In genomic region chr11:5541230-5541798, GRCm38 (mm10) we compare ENCODE assay signal across 8 mouse cellular contexts. TPM values are rescaled to one million over a fixed set of nuclear protein-coding genes. Genes with fewer than 3 reads are reported as not detected.
A peak's percentile ranks its signal among the peaks of the same experiment; 100 is the strongest.
DNase-seq lines count a peak whose midpoint lies in the region; ATAC-seq and TF ChIP-seq lines count a peak whose summit lies in the region.

No protein-coding gene starts in this region.

- DNase-seq in heart, adult 2 months: no peak
- DNase-seq in heart, postnatal 25 days (ENCODE audit: low spot score): no peak
- DNase-seq in A20 (ENCODE audit: low read depth, low spot score): peak; percentile 51
- peak; percentile 28 for DNase-seq in embryo, embryonic 11 days
- no peak for DNase-seq in left cerebral cortex, adult 18-20 months (ENCODE audit: low spot score in 2 of 2)
- no peak for DNase-seq in cerebellum, adult 8-10 months

- peak overlapping the region; percentile 70 for H3K4me2 ChIP-seq in intestine, embryonic 15.5 days (replicated peaks)
- peak overlapping the region; percentile 82 for H3K4me2 ChIP-seq in neural tube, embryonic 13.5 days

- intact Hi-C loops in heart, adult 2 months (cut with DNase I): loop anchor here (2.0 to 10.0 kb wide), 2 partner anchors 21 to 343 kb away; partner anchors contain the start of gene Xbp1
- intact Hi-C loops in heart, postnatal 25 days (cut with DNase I): loop anchor here (2.0 to 5.0 kb wide), 2 partner anchors 17 to 86 kb away; no protein-coding TSS in a partner anchor

- H3K36me3 ChIP-seq in heart, adult 2 months (ENCODE audit: control insufficient read depth, insufficient read depth, low read length): peaks cover 21% of the 10 kb centered on the region
- H3K36me3 ChIP-seq in intestine, embryonic 15.5 days: no peaks in the 10 kb centered on the region; the same call in 1 of the 2 replicates
- peaks cover 20% of the 10 kb centered on the region for H3K36me3 ChIP-seq in neural tube, embryonic 13.5 days

- H3K27ac ChIP-seq in heart, adult 2 months: peak overlapping the region; percentile 96
- H3K27ac ChIP-seq in intestine, embryonic 15.5 days: peak overlapping the region; percentile 82
- H3K27ac ChIP-seq in neural tube, embryonic 13.5 days (replicated peaks): peak overlapping the region; percentile 77; the same call in 1 of the 2 replicates

- 0 out of 2 replicates have a peak, but pooled peaks cover 2% of the 10 kb centered on the region for H3K79me2 ChIP-seq in heart, adult 2 months (replicated peaks; ENCODE audit: control insufficient read depth, insufficient read depth, low read length)

- TF ChIP-seq EP300 in heart, adult 2 months (IDR thresholded peaks at IDR 0.05; ENCODE audit: insufficient read depth, low read depth, low read length): no peak

- 1% methylated on average over 28 of the region's 28 CpGs for WGBS in heart, adult 2 months
- 1% methylated on average over 28 of the region's 28 CpGs for WGBS in intestine, embryonic 15.5 days
- 3% methylated on average over 28 of the region's 28 CpGs for WGBS in neural tube, embryonic 13.5 days

- H3K4me1 ChIP-seq in heart, adult 2 months (ENCODE audit: control insufficient read depth, insufficient read depth, low read length): peaks cover 5% of the 10 kb centered on the region; the same call in 1 of the 2 replicates
- H3K4me1 ChIP-seq in intestine, embryonic 15.5 days (replicated peaks): peaks cover 13% of the 10 kb centered on the region
- H3K4me1 ChIP-seq in neural tube, embryonic 13.5 days (replicated peaks): peaks cover 31% of the 10 kb centered on the region

- H3K9ac ChIP-seq in heart, adult 2 months (ENCODE audit: low read depth, low read length): peak overlapping the region; percentile 89
- H3K9ac ChIP-seq in intestine, embryonic 15.5 days: peak overlapping the region; percentile 94
- H3K9ac ChIP-seq in neural tube, embryonic 13.5 days: peak overlapping the region; percentile 90

- H3K27me3 ChIP-seq in heart, adult 2 months (ENCODE audit: control insufficient read depth, insufficient read depth, low read length): no peaks in the 10 kb centered on the region
- no peaks in the 10 kb centered on the region for H3K27me3 ChIP-seq in intestine, embryonic 15.5 days (replicated peaks)
- H3K27me3 ChIP-seq in neural tube, embryonic 13.5 days: no peaks in the 10 kb centered on the region

- no peak for ATAC-seq in intestine, embryonic 15.5 days
- ATAC-seq in neural tube, embryonic 13.5 days (ENCODE audit: low read depth): no peak

- TF ChIP-seq POLR2A in heart, adult 2 months (IDR thresholded peaks at IDR 0.05; ENCODE audit: insufficient read depth, low read depth, low read length): no peak

- no peak for TF ChIP-seq CTCF in heart, adult 2 months (IDR thresholded peaks at IDR 0.05)

- peak overlapping the region; percentile 81 for H3K4me3 ChIP-seq in heart, adult 2 months
- H3K4me3 ChIP-seq in intestine, embryonic 15.5 days (replicated peaks): peak overlapping the region; percentile 95
- H3K4me3 ChIP-seq in neural tube, embryonic 13.5 days: peak overlapping the region; percentile 84

- no peaks in the 10 kb centered on the region for H3K9me3 ChIP-seq in intestine, embryonic 15.5 days
- no peaks in the 10 kb centered on the region for H3K9me3 ChIP-seq in neural tube, embryonic 13.5 days

RNA-seq across cellular contexts. Expression of gene Ccdc117, which starts 0.7 kb away (rescaled TPM):
- total RNA-seq in heart, adult 2 months (2021): 10 to 100 TPM; 21.7 to 25.6 TPM
- polyA plus RNA-seq in heart, adult 2 months (2012; rRNA removed): 6.0 and 13.6 TPM in 2 replicates
- 10 to 100 TPM; 17.9 to 23.5 TPM for total RNA-seq in heart, postnatal 25 days (2021)
- polyA plus RNA-seq in intestine, embryonic 15.5 days (2015; fragmentation: Nextera tagmentation; extraction: Ambion mirVana): 15.4 and 17.7 TPM in 2 replicates
- 12.2 and 14.3 TPM in 2 replicates for polyA plus RNA-seq in neural tube, embryonic 13.5 days (2015; fragmentation: Nextera tagmentation; extraction: Ambion mirVana)
- total RNA-seq in left cerebral cortex, adult 18-20 months (2021): 10 to 100 TPM; 18.0 to 18.7 TPM

RNA-seq across cellular contexts. Expression of gene Xbp1, which starts 20.9 kb away (rescaled TPM):
- 10 to 100 TPM; 73.3 to 80.4 TPM for total RNA-seq in heart, adult 2 months (2021)
- polyA plus RNA-seq in heart, adult 2 months (2012; rRNA removed): 46.3 and 86.1 TPM in 2 replicates
- total RNA-seq in heart, postnatal 25 days (2021): 10 to 100 TPM; 68.7 to 74.8 TPM
- polyA plus RNA-seq in intestine, embryonic 15.5 days (2015; fragmentation: Nextera tagmentation; extraction: Ambion mirVana): 237 and 255 TPM in 2 replicates
- polyA plus RNA-seq in neural tube, embryonic 13.5 days (2015; fragmentation: Nextera tagmentation; extraction: Ambion mirVana): 136 and 166 TPM in 2 replicates
- 100 to 1,000 TPM; 119 to 141 TPM for total RNA-seq in left cerebral cortex, adult 18-20 months (2021)

RNA-seq across cellular contexts. Expression of gene Ankrd36, which starts 28.2 kb away (rescaled TPM):
- total RNA-seq in heart, adult 2 months (2021): not detected
- 0.12 and 0.23 TPM in 2 replicates for polyA plus RNA-seq in heart, adult 2 months (2012; rRNA removed)
- not detected for total RNA-seq in heart, postnatal 25 days (2021)
- polyA plus RNA-seq in intestine, embryonic 15.5 days (2015; fragmentation: Nextera tagmentation; extraction: Ambion mirVana): 0.08 and 0.16 TPM in 2 replicates
- polyA plus RNA-seq in neural tube, embryonic 13.5 days (2015; fragmentation: Nextera tagmentation; extraction: Ambion mirVana): not detected in 2 replicates
- not detected for total RNA-seq in left cerebral cortex, adult 18-20 months (2021)

Comparison
In these comparisons a context has a peak if more than half of its experiments do, and no peak if none do; other contexts are left out.
1. DNase-seq: peak in A20 (single experiment) and embryo, embryonic 11 days (single experiment); none in heart, adult 2 months (0 of 2), heart, postnatal 25 days (single experiment), left cerebral cortex, adult 18-20 months (0 of 2) and cerebellum, adult 8-10 months (single experiment).
2. Peak in every context shown above with its lines, with median percentiles within 50 percentile points of each other: H3K27ac ChIP-seq, H3K4me3 ChIP-seq and H3K9ac ChIP-seq.